Mouse (Mus musculus): ENCODE data around the gene Atrn. TPM values are rescaled to one million over a fixed set of nuclear protein-coding genes. Genes with fewer than 3 reads are reported as not detected.

Gene Atrn
- total RNA-seq, 2 experiments from 2014 or later, result 6.5 to 9.0 TPM

- ATAC-seq (replicated peaks; ENCODE audit: low FRiP score, poor library complexity, severe bottlenecking), result no peak
These were observed 154.5 kb downstream of the Atrn start for GRCm38 (mm10) chr2:131060784-131061183.

- ATAC-seq (replicated peaks; ENCODE audit: low FRiP score, poor library complexity, severe bottlenecking), result no peak
These were observed 155.3 kb downstream of the Atrn start for GRCm38 (mm10) chr2:131061607-131062006.

GRCm38 (mm10) chr2:131063404-131063864 is 157.1 kb downstream of the Atrn start, which contains the start of gene Adam33:
Gene Adam33, minus strand, starts transcription at chr2:131063814.
- ATAC-seq (replicated peaks; ENCODE audit: low FRiP score, poor library complexity, severe bottlenecking), result no peak

- ATAC-seq (replicated peaks; ENCODE audit: low FRiP score, poor library complexity, severe bottlenecking), result no peak
These were observed 160.0 kb downstream of the Atrn start for GRCm38 (mm10) chr2:131066342-131066741.

- ATAC-seq (replicated peaks; ENCODE audit: low FRiP score, poor library complexity, severe bottlenecking), result no peak
These were observed 161.2 kb downstream of the Atrn start for GRCm38 (mm10) chr2:131067481-131067880.

GRCm38 (mm10) chr2:131072536-131072935 is 166.2 kb downstream of the Atrn start:
- ATAC-seq (replicated peaks; ENCODE audit: low FRiP score, poor library complexity, severe bottlenecking), result no peak

Other genes with a start within 250 kb of the Atrn start
- gene Ddrgk1, start 241.8 kb upstream of the Atrn start, total RNA-seq (2015; ENCODE audit: low replicate concordance), result 20.9 and 28.2 TPM in 2 replicates
- gene Ddrgk1, start 241.8 kb upstream of the Atrn start, total RNA-seq (2017; ENCODE audit: low replicate concordance), result 19.8 and 30.0 TPM in 2 replicates
- gene Itpa, start 238.9 kb upstream of the Atrn start, total RNA-seq (2015; ENCODE audit: low replicate concordance), result 11.3 and 13.0 TPM in 2 replicates
- 12.8 and 16.2 TPM in 2 replicates for gene Itpa, start 238.9 kb upstream of the Atrn start, total RNA-seq (2017; ENCODE audit: low replicate concordance)
- gene Slc4a11, start 209.0 kb upstream of the Atrn start, total RNA-seq (2015; ENCODE audit: low replicate concordance), result not detected in 2 replicates
- not detected in 2 replicates for gene Slc4a11, start 209.0 kb upstream of the Atrn start, total RNA-seq (2017; ENCODE audit: low replicate concordance)
- gene 4930402H24Rik, start 89 bp upstream of the Atrn start, total RNA-seq (2015; ENCODE audit: low replicate concordance), result 2.7 and 4.2 TPM in 2 replicates
- 3.1 and 8.2 TPM in 2 replicates for gene 4930402H24Rik, start 89 bp upstream of the Atrn start, total RNA-seq (2017; ENCODE audit: low replicate concordance)
- 2.1 TPM in 1 of 2 replicates, not detected in the other for gene Gfra4, start 136.6 kb downstream of the Atrn start, total RNA-seq (2015; ENCODE audit: low replicate concordance)
- not detected in 2 replicates for gene Gfra4, start 136.6 kb downstream of the Atrn start, total RNA-seq (2017; ENCODE audit: low replicate concordance)
- 0.38 and 1.9 TPM in 2 replicates for gene Adam33, start 157.3 kb downstream of the Atrn start, total RNA-seq (2015; ENCODE audit: low replicate concordance)
- 4.9 and 12.1 TPM in 2 replicates for gene Adam33, start 157.3 kb downstream of the Atrn start, total RNA-seq (2017; ENCODE audit: low replicate concordance)
- gene Siglec1, start 180.3 kb downstream of the Atrn start, total RNA-seq (2015; ENCODE audit: low replicate concordance), result 3.3 and 4.8 TPM in 2 replicates
- gene Siglec1, start 180.3 kb downstream of the Atrn start, total RNA-seq (2017; ENCODE audit: low replicate concordance), result 1.4 and 1.5 TPM in 2 replicates
- not detected in 2 replicates for gene Hspa12b, start 220.8 kb downstream of the Atrn start, total RNA-seq (2015; ENCODE audit: low replicate concordance)
- gene Hspa12b, start 220.8 kb downstream of the Atrn start, total RNA-seq (2017; ENCODE audit: low replicate concordance), result 0.14 TPM in 1 of 2 replicates, not detected in the other
- gene Gm11037, start 227.0 kb downstream of the Atrn start, total RNA-seq (2015; ENCODE audit: low replicate concordance), result not detected in 2 replicates
- not detected in 2 replicates for gene Gm11037, start 227.0 kb downstream of the Atrn start, total RNA-seq (2017; ENCODE audit: low replicate concordance)

All from erythroblast, adult 5-6 weeks (primary cell).